Mouse (Mus musculus) C2C12 (cell line): Measurements from ENCODE around the gene Ctrc.

ENCODE experiments used
- CTCF ChIP-seq: IDR thresholded peaks from one replicate; pipeline ENCODE4 v1.5.1; 2011; ENCODE audit not compliant: control insufficient read depth, insufficient read depth, insufficient read length
- USF1 ChIP-seq: IDR thresholded peaks from one replicate; pipeline ENCODE4 v1.6.1; 2011; ENCODE audit warnings: low read depth, mild to moderate bottlenecking, control low read depth, moderate library complexity

DNA sequence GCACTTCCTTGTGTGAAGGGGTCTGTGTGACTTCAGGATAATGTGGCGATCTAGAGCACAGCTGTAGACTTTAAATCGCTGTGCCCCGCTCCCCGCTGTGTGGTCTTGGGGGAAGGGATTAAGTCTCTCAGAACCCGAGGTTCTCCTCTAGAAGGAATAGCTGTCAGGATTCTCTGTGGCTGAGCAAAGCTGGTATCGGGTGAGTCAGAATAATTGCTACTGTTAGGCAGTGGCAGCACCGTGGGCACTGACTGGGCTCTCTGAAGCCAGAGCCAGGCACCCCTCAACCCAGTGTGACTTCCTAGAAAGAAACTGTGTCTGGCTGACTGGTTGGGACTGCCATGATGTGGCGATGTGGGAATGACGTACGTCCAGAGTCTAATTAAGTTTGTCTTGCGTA is 15.8 kb downstream of the Ctrc start:
- TF ChIP-seq CTCF (no peak), USF1 (no peak)
